Mouse (Mus musculus): ENCODE results near the gene Fam83d.
"Not testable (repeated sequence)": the region's sequence is repeated elsewhere in the genome, so short reads cannot be mapped to it uniquely, and the experiment has no call there.

The Fam83d gene

GRCm38 (mm10) chr2:158767742-158768339 lies at the start of gene Fam83d:
TSS of gene Fam83d (plus strand) at chr2:158768093.
- DNase-seq (ENCODE audit: low read depth, low spot score): peak; percentile 98

- no peak for DNase-seq (ENCODE audit: low read depth, low spot score)
Measured at GRCm38 (mm10) chr2:158718816-158719549, 48.9 kb upstream of the Fam83d start.

GRCm38 (mm10) chr2:158720715-158721370 lies 47.0 kb upstream of the Fam83d start:
- no peak for DNase-seq (ENCODE audit: low read depth, low spot score)

- no peak for DNase-seq (ENCODE audit: low read depth, low spot score)
Measured at GRCm38 (mm10) chr2:158721481-158721880, 46.4 kb upstream of the Fam83d start.

GRCm38 (mm10) chr2:158722135-158722534 lies 45.8 kb upstream of the Fam83d start:
- no peak for DNase-seq (ENCODE audit: low read depth, low spot score)

GRCm38 (mm10) chr2:158722991-158723551 lies 44.8 kb upstream of the Fam83d start:
- DNase-seq (ENCODE audit: low read depth, low spot score): no peak

GRCm38 (mm10) chr2:158723806-158724205 lies 44.1 kb upstream of the Fam83d start:
- no peak for DNase-seq (ENCODE audit: low read depth, low spot score)

- DNase-seq (ENCODE audit: low read depth, low spot score): no peak
Measured at GRCm38 (mm10) chr2:158726252-158726651, 41.6 kb upstream of the Fam83d start.

GRCm38 (mm10) chr2:158728061-158728815 lies 39.7 kb upstream of the Fam83d start:
- peak; percentile 36 for DNase-seq (ENCODE audit: low read depth, low spot score)

GRCm38 (mm10) chr2:158730896-158731295 lies 37.0 kb upstream of the Fam83d start:
- no peak for DNase-seq (ENCODE audit: low read depth, low spot score)

- DNase-seq (ENCODE audit: low read depth, low spot score): no peak
Measured at GRCm38 (mm10) chr2:158732521-158732920, 35.4 kb upstream of the Fam83d start.

GRCm38 (mm10) chr2:158733136-158733535 lies 34.8 kb upstream of the Fam83d start:
- DNase-seq (ENCODE audit: low read depth, low spot score): no peak

- DNase-seq (ENCODE audit: low read depth, low spot score): no peak
Measured at GRCm38 (mm10) chr2:158733914-158734313, 34.0 kb upstream of the Fam83d start.

GRCm38 (mm10) chr2:158734500-158735152 lies 33.3 kb upstream of the Fam83d start:
- DNase-seq (ENCODE audit: low read depth, low spot score): no peak

GRCm38 (mm10) chr2:158735340-158735739 lies 32.6 kb upstream of the Fam83d start:
- DNase-seq (ENCODE audit: low read depth, low spot score): no peak

- DNase-seq (ENCODE audit: low read depth, low spot score): not testable (repeated sequence)
Measured at GRCm38 (mm10) chr2:158736247-158736646, 31.6 kb upstream of the Fam83d start.

GRCm38 (mm10) chr2:158738591-158738990 lies 29.3 kb upstream of the Fam83d start:
- DNase-seq (ENCODE audit: low read depth, low spot score): no peak

- no peak for DNase-seq (ENCODE audit: low read depth, low spot score)
Measured at GRCm38 (mm10) chr2:158739113-158739512, 28.8 kb upstream of the Fam83d start.

- peak; percentile 34 for DNase-seq (ENCODE audit: low read depth, low spot score)
Measured at GRCm38 (mm10) chr2:158741011-158741501, 26.8 kb upstream of the Fam83d start.

- DNase-seq (ENCODE audit: low read depth, low spot score): no peak
Measured at GRCm38 (mm10) chr2:158742431-158742830, 25.5 kb upstream of the Fam83d start.
